Comparison of ENCODE assay signal across 8 mouse cellular contexts in the genomic region with DNA sequence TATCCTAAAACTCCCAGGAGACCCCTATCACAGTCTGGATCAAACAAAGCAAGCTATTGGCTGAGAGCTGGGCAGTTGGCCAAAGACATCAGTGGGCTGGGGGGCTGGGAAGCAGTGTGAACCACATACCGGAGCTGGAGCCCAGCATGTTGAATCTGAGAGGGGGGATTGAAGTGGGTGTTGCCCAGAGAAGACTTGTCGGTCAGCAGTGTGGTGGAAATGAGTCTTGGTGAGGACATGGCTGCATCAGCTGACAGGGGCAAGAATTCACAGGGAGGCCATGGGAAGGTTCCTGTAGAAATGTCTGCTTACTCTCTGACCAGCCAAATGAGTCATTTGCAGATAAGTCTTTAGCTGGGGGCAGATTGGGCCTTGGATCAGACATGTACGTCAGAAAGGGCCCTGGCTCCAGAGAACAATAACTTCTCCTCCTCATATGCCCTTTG.
DNase-seq lines count a peak whose midpoint lies in the region; ATAC-seq and TF ChIP-seq lines count a peak whose summit lies in the region.

No protein-coding gene starts in this region.

- H3K27ac ChIP-seq in heart, adult 2 months: no peak overlapping the region
- H3K27ac ChIP-seq in heart, postnatal 0 days (ENCODE audit: low read depth): peak overlapping the region; percentile 57
- H3K27ac ChIP-seq in stomach, embryonic 16.5 days (ENCODE audit: low read length): no peak overlapping the region

- H3K79me2 ChIP-seq in heart, adult 2 months (replicated peaks; ENCODE audit: control insufficient read depth, insufficient read depth, low read length): no peaks in the 10 kb centered on the region

- TF ChIP-seq EP300 in heart, adult 2 months (IDR thresholded peaks at IDR 0.05; ENCODE audit: insufficient read depth, low read depth, low read length): no peak
- TF ChIP-seq EP300 in heart, postnatal 0 days (IDR thresholded peaks at IDR 0.05; ENCODE audit: low read depth): no peak

- peak; percentile 95 for DNase-seq in heart, adult 11 months
- DNase-seq in heart, adult 2 months: no peak
- DNase-seq in ovary, adult 18-20 months (ENCODE audit: low spot score): peak; percentile 5
- DNase-seq in ovary, postnatal 14 days (ENCODE audit: low spot score): no peak
- DNase-seq in heart, postnatal 0 days (ENCODE audit: low spot score): peak; percentile 75
- DNase-seq in B cell, adult 2 months: no peak

- no peak overlapping the region for H3K9ac ChIP-seq in heart, adult 2 months (ENCODE audit: low read depth, low read length)
- no peak overlapping the region for H3K9ac ChIP-seq in heart, postnatal 0 days (replicated peaks; ENCODE audit: low read depth, low read length)
- no peak overlapping the region for H3K9ac ChIP-seq in stomach, embryonic 16.5 days (ENCODE audit: low read length)

- ATAC-seq in heart, postnatal 0 days (ENCODE audit: insufficient read depth, low read depth): peak; percentile 85
- peak; percentile 69; the same call in 1 of the 2 replicates for ATAC-seq in stomach, embryonic 16.5 days (ENCODE audit: insufficient read depth, low FRiP score)
- no peak for ATAC-seq in megakaryocyte-erythroid progenitor cell, adult 5-6 weeks (replicated peaks; ENCODE audit: low FRiP score, low TSS enrichment, poor library complexity, severe bottlenecking)

- TF ChIP-seq CTCF in heart, adult 2 months (IDR thresholded peaks at IDR 0.05): no peak
- TF ChIP-seq CTCF in heart, postnatal 0 days (IDR thresholded peaks at IDR 0.05; ENCODE audit: low read depth): no peak

- no peak overlapping the region for H3K4me2 ChIP-seq in heart, postnatal 0 days (ENCODE audit: low read depth, low read length)
- no peak overlapping the region for H3K4me2 ChIP-seq in stomach, embryonic 16.5 days (ENCODE audit: low read depth, low read length)

- WGBS in heart, adult 2 months: 21% methylated on average over 3 of the region's 3 CpGs
- 9% methylated on average over 3 of the region's 3 CpGs for WGBS in heart, postnatal 0 days
- 24% methylated on average over 3 of the region's 3 CpGs for WGBS in stomach, embryonic 16.5 days

- no peak for TF ChIP-seq POLR2A in heart, adult 2 months (IDR thresholded peaks at IDR 0.05; ENCODE audit: insufficient read depth, low read depth, low read length)

- no peak overlapping the region for H3K4me3 ChIP-seq in heart, adult 2 months
- no peak overlapping the region for H3K4me3 ChIP-seq in heart, postnatal 0 days (ENCODE audit: low read depth, low read length)
- no peak overlapping the region for H3K4me3 ChIP-seq in stomach, embryonic 16.5 days (replicated peaks; ENCODE audit: low read length)

- H3K9me3 ChIP-seq in heart, postnatal 0 days (replicated peaks; ENCODE audit: control insufficient read depth, low read length): no peaks in the 10 kb centered on the region
- no peaks in the 10 kb centered on the region for H3K9me3 ChIP-seq in stomach, embryonic 16.5 days (replicated peaks; ENCODE audit: control insufficient read depth, low read length)

- intact Hi-C loops in heart, adult 2 months (cut with DNase I): no loop called here

- peaks cover 1% of the 10 kb centered on the region; the same call in 1 of the 2 replicates for H3K4me1 ChIP-seq in heart, adult 2 months (ENCODE audit: control insufficient read depth, insufficient read depth, low read length)
- peaks cover 5% of the 10 kb centered on the region; the same call in 1 of the 2 replicates for H3K4me1 ChIP-seq in heart, postnatal 0 days (ENCODE audit: control insufficient read depth, insufficient read depth)
- H3K4me1 ChIP-seq in stomach, embryonic 16.5 days (ENCODE audit: control insufficient read depth, insufficient read depth, low read length): peaks cover 9% of the 10 kb centered on the region; the same call in 1 of the 2 replicates

- no peaks in the 10 kb centered on the region for H3K36me3 ChIP-seq in heart, adult 2 months (ENCODE audit: control insufficient read depth, insufficient read depth, low read length)
- no peaks in the 10 kb centered on the region for H3K36me3 ChIP-seq in heart, postnatal 0 days (replicated peaks; ENCODE audit: control insufficient read depth, insufficient read depth, low read length)
- H3K36me3 ChIP-seq in stomach, embryonic 16.5 days (ENCODE audit: control insufficient read depth, insufficient read depth, low read length): no peaks in the 10 kb centered on the region

- H3K27me3 ChIP-seq in heart, adult 2 months (ENCODE audit: control insufficient read depth, insufficient read depth, low read length): no peaks in the 10 kb centered on the region
- no peaks in the 10 kb centered on the region for H3K27me3 ChIP-seq in heart, postnatal 0 days (ENCODE audit: control insufficient read depth, insufficient read depth, low read length)
- H3K27me3 ChIP-seq in stomach, embryonic 16.5 days (ENCODE audit: control insufficient read depth, insufficient read depth, low read length): no peaks in the 10 kb centered on the region

Comparison
In these comparisons a context has a peak if more than half of its experiments do, and no peak if none do; other contexts are left out.
1. DNase-seq: peak in heart, adult 11 months (single experiment), ovary, adult 18-20 months (single experiment) and heart, postnatal 0 days (single experiment); none in heart, adult 2 months (0 of 2), ovary, postnatal 14 days (single experiment) and B cell, adult 2 months (0 of 2).